Mouse (Mus musculus): ENCODE data around the gene Vsig10.

Vsig10 gene

GRCm38 (mm10) chr5:117318741-117319629, at the start of gene Vsig10:
Gene Vsig10 (plus strand): TSS chr5:117319083.
- no peak for TF ChIP-seq GATA4 (IDR thresholded peaks at IDR 0.05; ENCODE audit: insufficient replicate concordance, low read length)

GRCm38 (mm10) chr5:117269395-117269794, 49.5 kb upstream of the Vsig10 start:
- TF ChIP-seq GATA4 (IDR thresholded peaks at IDR 0.05; ENCODE audit: insufficient replicate concordance, low read length): no peak

DNA sequence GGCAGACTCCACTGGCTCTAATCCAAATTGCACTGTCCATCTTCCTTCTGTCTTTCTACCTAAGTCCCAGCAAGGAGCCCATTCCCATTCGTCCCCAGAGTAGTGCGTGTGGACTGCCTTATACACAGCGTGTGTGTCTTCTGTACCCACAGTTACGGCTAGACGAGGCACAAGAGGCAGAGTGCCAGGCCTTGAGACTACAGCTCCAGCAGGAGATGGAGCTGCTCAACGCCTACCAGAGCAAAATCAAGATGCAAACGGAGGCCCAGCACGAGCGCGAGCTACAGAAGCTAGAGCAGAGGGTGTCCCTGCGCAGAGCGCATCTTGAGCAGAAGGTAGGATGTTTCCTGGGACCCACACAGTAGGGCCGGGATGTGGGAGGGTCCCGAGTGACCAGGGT, 46.9 kb upstream of the Vsig10 start:
- TF ChIP-seq GATA4 (IDR thresholded peaks at IDR 0.05; ENCODE audit: insufficient replicate concordance, low read length): no peak

GRCm38 (mm10) chr5:117274817-117275216, 44.1 kb upstream of the Vsig10 start:
- TF ChIP-seq GATA4 (IDR thresholded peaks at IDR 0.05; ENCODE audit: insufficient replicate concordance, low read length): no peak

- no peak for TF ChIP-seq GATA4 (IDR thresholded peaks at IDR 0.05; ENCODE audit: insufficient replicate concordance, low read length)
These were observed 41.1 kb upstream of the Vsig10 start for GRCm38 (mm10) chr5:117277784-117278183.

GRCm38 (mm10) chr5:117278809-117279668, 39.8 kb upstream of the Vsig10 start:
- no peak for TF ChIP-seq GATA4 (IDR thresholded peaks at IDR 0.05; ENCODE audit: insufficient replicate concordance, low read length)

DNA sequence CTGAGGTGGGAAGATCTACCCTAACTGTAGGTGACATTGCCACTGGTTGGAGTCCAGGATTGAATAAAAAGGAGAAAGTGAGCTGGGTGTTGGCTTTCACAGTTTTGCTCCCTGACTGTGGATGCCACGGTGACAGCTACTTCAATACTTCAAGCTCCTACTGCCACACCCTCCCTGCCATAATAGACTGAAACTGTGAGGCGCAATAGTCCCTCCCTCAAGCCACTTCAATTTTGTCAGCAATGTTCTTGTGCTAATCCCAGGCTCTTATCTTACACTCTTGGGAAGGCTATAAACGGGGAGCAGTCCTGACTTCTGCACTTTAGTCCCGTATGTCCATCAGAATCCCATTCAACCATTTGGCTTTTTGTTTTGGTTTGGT, 39.2 kb upstream of the Vsig10 start:
- no peak for TF ChIP-seq GATA4 (IDR thresholded peaks at IDR 0.05; ENCODE audit: insufficient replicate concordance, low read length)

- no peak for TF ChIP-seq GATA4 (IDR thresholded peaks at IDR 0.05; ENCODE audit: insufficient replicate concordance, low read length)
These were observed 37.3 kb upstream of the Vsig10 start for GRCm38 (mm10) chr5:117281536-117281935.

- TF ChIP-seq GATA4 (IDR thresholded peaks at IDR 0.05; ENCODE audit: insufficient replicate concordance, low read length): no peak
These were observed 36.5 kb upstream of the Vsig10 start for GRCm38 (mm10) chr5:117282360-117282759.

DNA sequence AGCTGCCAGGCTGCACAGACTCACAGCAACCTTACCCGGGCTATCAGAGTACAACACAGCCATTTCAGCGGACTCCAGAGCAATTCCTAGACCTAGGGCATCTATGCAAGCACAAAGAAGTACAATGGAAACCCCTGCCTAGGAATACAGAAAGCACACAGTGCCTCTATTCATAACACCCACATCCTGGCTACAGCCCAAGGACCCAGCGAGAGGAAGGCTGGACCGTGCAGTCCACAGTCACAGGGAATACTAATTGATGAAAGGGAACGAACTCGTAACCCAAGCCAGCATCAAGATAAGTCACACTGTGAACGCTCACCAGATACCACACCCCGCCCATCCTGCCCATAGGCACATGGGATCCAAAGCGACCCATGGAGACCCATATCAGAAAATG, 34.9 kb upstream of the Vsig10 start:
- TF ChIP-seq GATA4 (IDR thresholded peaks at IDR 0.05; ENCODE audit: insufficient replicate concordance, low read length): no peak

- TF ChIP-seq GATA4 (IDR thresholded peaks at IDR 0.05; ENCODE audit: insufficient replicate concordance, low read length): no peak
These were observed 34.2 kb upstream of the Vsig10 start for GRCm38 (mm10) chr5:117284682-117285081.

GRCm38 (mm10) chr5:117285266-117285665, 33.6 kb upstream of the Vsig10 start:
- no peak for TF ChIP-seq GATA4 (IDR thresholded peaks at IDR 0.05; ENCODE audit: insufficient replicate concordance, low read length)

- no peak for TF ChIP-seq GATA4 (IDR thresholded peaks at IDR 0.05; ENCODE audit: insufficient replicate concordance, low read length)
These were observed 32.6 kb upstream of the Vsig10 start for GRCm38 (mm10) chr5:117286286-117286685.

GRCm38 (mm10) chr5:117286831-117287822, 31.8 kb upstream of the Vsig10 start, which contains the start of gene Pebp1:
Gene Pebp1 (minus strand): TSS chr5:117287625.
- TF ChIP-seq GATA4 (IDR thresholded peaks at IDR 0.05; ENCODE audit: insufficient replicate concordance, low read length): no peak

GRCm38 (mm10) chr5:117289646-117290045, 29.2 kb upstream of the Vsig10 start:
- no peak for TF ChIP-seq GATA4 (IDR thresholded peaks at IDR 0.05; ENCODE audit: insufficient replicate concordance, low read length)
